Mouse (Mus musculus) intestine, postnatal 0 days (tissue): ENCODE results near the gene Chml. TPM values are rescaled to one million over a fixed set of nuclear protein-coding genes. Genes with fewer than 3 reads are reported as not detected.

Experiments used
- ATAC-seq: fragments of 200-750 bp; cut with Nextera tagmentation; 2 replicates; pipeline ENCODE4 v1.8.0; 2017; ENCODE audit warnings: mild to moderate bottlenecking, moderate TSS enrichment, moderate library complexity
- H3K27ac ChIP-seq: fragments of 300-500 bp; sonication (generic); 2 replicates; pipeline ENCODE4 v1.5.1; 2014; ENCODE audit warnings: mild to moderate bottlenecking, low read depth, low read length, moderate library complexity
- H3K27me3 ChIP-seq: fragments of 300-500 bp; sonication (generic); replicated peaks from 2 replicates; pipeline ENCODE4 v1.6.1; 2014; ENCODE audit warnings: low read length, mixed read lengths; ENCODE audit not compliant: control insufficient read depth, insufficient read depth
- H3K36me3 ChIP-seq: fragments of 300-500 bp; sonication (generic); 2 replicates; pipeline ENCODE4 v1.6.1; 2014; ENCODE audit warnings: mild to moderate bottlenecking, moderate library complexity; ENCODE audit not compliant: control insufficient read depth, insufficient read depth
- H3K4me1 ChIP-seq: fragments of 300-500 bp; sonication (generic); replicated peaks from 2 replicates; pipeline ENCODE4 v1.6.1; 2014; ENCODE audit warnings: antibody characterized with exemption, low read length, mixed read lengths; ENCODE audit not compliant: control insufficient read depth, insufficient read depth
- H3K4me2 ChIP-seq: fragments of 300-500 bp; sonication (generic); replicated peaks from 2 replicates; pipeline ENCODE4 v1.6.1; 2014; ENCODE audit warnings: low read depth, mild to moderate bottlenecking, moderate library complexity
- H3K4me3 ChIP-seq: fragments of 300-500 bp; sonication (generic); 2 replicates; pipeline ENCODE4 v1.5.1; 2014; ENCODE audit warnings: low read depth, low read length
- H3K9ac ChIP-seq: fragments of 300-500 bp; sonication (generic); 2 replicates; pipeline ENCODE4 v1.6.1; 2014; ENCODE audit warnings: mild to moderate bottlenecking, low read depth, low read length
- H3K9me3 ChIP-seq: fragments of 300-500 bp; sonication (generic); 2 replicates; pipeline ENCODE4 v1.6.1; 2016; ENCODE audit warnings: mixed run types; ENCODE audit not compliant: control insufficient read depth
- CTCF ChIP-seq: sonication (generic); IDR thresholded peaks from 2 replicates; pipeline ENCODE4 v1.5.1; 2016; ENCODE audit warnings: low read depth, mild to moderate bottlenecking, control low read depth, antibody characterized with exemption, moderate library complexity
- WGBS: fragments of 180-500 bp; shearing (Covaris S2); extraction: QIAGEN DNeasy Blood & Tissue Kit; methylation state at CpG from one replicate; pipeline ENCODE4 v1.1.7; 2014; 5-methylcytosine and 5-hydroxymethylcytosine counted together
- polyA plus RNA-seq: library from polyadenylated mRNA; unstranded; fragments of >200 nt; fragmentation: Nextera tagmentation; extraction: Ambion mirVana; gene quantifications from 2 replicates; pipeline ENCODE4 v1.2.1, GENCODE M21; 2015

Gene Chml
- polyA plus RNA-seq, 1 experiment from 2014 or later, result 1.6 TPM

- no peak for TF ChIP-seq CTCF
- Histone ChIP-seq H3K36me3 (no peaks in the 10 kb centered on the region), H3K9me3 (no peaks in the 10 kb centered on the region), H3K27ac (no peak overlapping the region), H3K9ac (no peak overlapping the region), H3K27me3 (no peaks in the 10 kb centered on the region), H3K4me1 (no peaks in the 10 kb centered on the region), H3K4me2 (no peak overlapping the region), H3K4me3 (no peak overlapping the region)
- no peak for ATAC-seq
- 81% methylated on average over 7 of the region's 7 CpGs for WGBS
Measured at GRCm38 (mm10) chr1:175670042-175670441, 22.7 kb downstream of the Chml start.

GRCm38 (mm10) chr1:175669456-175669855 is 23.2 kb downstream of the Chml start:
- H3K4me3 ChIP-seq, result no peak overlapping the region
- H3K4me1 ChIP-seq, result no peaks in the 10 kb centered on the region
- no peaks in the 10 kb centered on the region for H3K27me3 ChIP-seq
- H3K4me2 ChIP-seq, result no peak overlapping the region
- no peak overlapping the region for H3K9ac ChIP-seq
- H3K36me3 ChIP-seq, result no peaks in the 10 kb centered on the region
- WGBS, result 87% methylated on average over 3 of the region's 3 CpGs
- no peak overlapping the region for H3K27ac ChIP-seq
- H3K9me3 ChIP-seq, result no peaks in the 10 kb centered on the region
- no peak for ATAC-seq
- TF ChIP-seq CTCF, result no peak

- no peak overlapping the region for H3K27ac ChIP-seq
- TF ChIP-seq CTCF, result peak; percentile 82
- no peak overlapping the region for H3K4me3 ChIP-seq
- 72% methylated on average over 5 of the region's 5 CpGs for WGBS
- no peak overlapping the region for H3K9ac ChIP-seq
- H3K9me3 ChIP-seq, result no peaks in the 10 kb centered on the region
- peak; percentile 45; the same call in 1 of the 2 replicates for ATAC-seq
- no peak overlapping the region for H3K4me2 ChIP-seq
- H3K36me3 ChIP-seq, result no peaks in the 10 kb centered on the region
- no peaks in the 10 kb centered on the region for H3K4me1 ChIP-seq
- H3K27me3 ChIP-seq, result no peaks in the 10 kb centered on the region
Measured at GRCm38 (mm10) chr1:175668666-175669405, 23.9 kb downstream of the Chml start.

- no peaks in the 10 kb centered on the region for H3K9me3 ChIP-seq
- TF ChIP-seq CTCF, result no peak
- no peak overlapping the region for H3K9ac ChIP-seq
- whole genome bisulfite sequencing, result 94% methylated on average over 4 of the region's 4 CpGs
- no peaks in the 10 kb centered on the region for H3K27me3 ChIP-seq
- ATAC-seq, result no peak
- no peak overlapping the region for H3K4me3 ChIP-seq
- H3K27ac ChIP-seq, result no peak overlapping the region
- H3K36me3 ChIP-seq, result no peaks in the 10 kb centered on the region
- H3K4me1 ChIP-seq, result no peaks in the 10 kb centered on the region
- H3K4me2 ChIP-seq, result no peak overlapping the region
Measured at GRCm38 (mm10) chr1:175659900-175660299, 32.8 kb downstream of the Chml start.

- H3K9me3 ChIP-seq, result no peaks in the 10 kb centered on the region
- TF ChIP-seq CTCF, result no peak
- no peak overlapping the region for H3K27ac ChIP-seq
- no peaks in the 10 kb centered on the region for H3K4me1 ChIP-seq
- no peak overlapping the region for H3K9ac ChIP-seq
- no peak for ATAC-seq
- H3K27me3 ChIP-seq, result no peaks in the 10 kb centered on the region
- WGBS, result 93% methylated on average over 4 of the region's 4 CpGs
- no peak overlapping the region for H3K4me3 ChIP-seq
- no peaks in the 10 kb centered on the region for H3K36me3 ChIP-seq
- no peak overlapping the region for H3K4me2 ChIP-seq
Measured at GRCm38 (mm10) chr1:175648615-175649014, 44.1 kb downstream of the Chml start.

GRCm38 (mm10) chr1:175646952-175647351 is 45.7 kb downstream of the Chml start:
- no peak overlapping the region for H3K27ac ChIP-seq
- no peak overlapping the region for H3K9ac ChIP-seq
- no peaks in the 10 kb centered on the region for H3K36me3 ChIP-seq
- H3K9me3 ChIP-seq, result no peaks in the 10 kb centered on the region
- no peaks in the 10 kb centered on the region for H3K27me3 ChIP-seq
- no peaks in the 10 kb centered on the region for H3K4me1 ChIP-seq
- no peak for ATAC-seq
- no peak overlapping the region for H3K4me3 ChIP-seq
- no peak for TF ChIP-seq CTCF
- no peak overlapping the region for H3K4me2 ChIP-seq
- WGBS, result 25% methylated on average over 9 of the region's 9 CpGs
